Mouse (Mus musculus) embryo, embryonic 11 days (tissue): Measurements from ENCODE around the gene Nxt1.
A peak's percentile ranks its signal among the peaks of the same experiment; 100 is the strongest.

Source experiments
- DNase-seq: peaks from one replicate; pipeline ENCODE4 v3.0.0-alpha.2; 2015

Gene Nxt1

GRCm38 (mm10) chr2:148690291-148690690 is 17.9 kb downstream of the Nxt1 start:
- DNase-seq: no peak

- no peak for DNase-seq
These were observed 18.4 kb downstream of the Nxt1 start for GRCm38 (mm10) chr2:148690781-148691180.

GRCm38 (mm10) chr2:148698571-148698970 is 26.2 kb downstream of the Nxt1 start:
- no peak for DNase-seq

- DNase-seq: peak; percentile 57
These were observed 34.2 kb downstream of the Nxt1 start for GRCm38 (mm10) chr2:148706409-148707201.

GRCm38 (mm10) chr2:148707202-148707530 is 34.8 kb downstream of the Nxt1 start:
- no peak for DNase-seq

GRCm38 (mm10) chr2:148712326-148712725 is 39.9 kb downstream of the Nxt1 start:
- no peak for DNase-seq

- no peak for DNase-seq
These were observed 44.7 kb downstream of the Nxt1 start for GRCm38 (mm10) chr2:148717072-148717471.

GRCm38 (mm10) chr2:148719271-148719995 is 47.0 kb downstream of the Nxt1 start:
- DNase-seq: no peak
